Mouse (Mus musculus) frontal cortex, adult (tissue): ENCODE results near the gene Dcdc2b.

ENCODE experiments used
- ATAC-seq: cut with Nextera tagmentation; 2 replicates; pipeline ENCODE4 v1.9.2; 2017; ENCODE audit warnings: mild to moderate bottlenecking, moderate library complexity, mixed read lengths; ENCODE audit not compliant: low TSS enrichment

Gene Dcdc2b

GRCm38 (mm10) chr4:129621283-129621841 is 7.3 kb upstream of the Dcdc2b start:
- no peak for ATAC-seq

- no peak for ATAC-seq
These were observed 6.6 kb upstream of the Dcdc2b start for GRCm38 (mm10) chr4:129620419-129621282.

GRCm38 (mm10) chr4:129618786-129619691 is 5.0 kb upstream of the Dcdc2b start, which contains the start of gene Iqcc:
Gene Iqcc, minus strand, starts transcription at chr4:129619099.
- ATAC-seq, result peak; percentile 83

GRCm38 (mm10) chr4:129618031-129618430 is 4.0 kb upstream of the Dcdc2b start:
- ATAC-seq, result no peak

GRCm38 (mm10) chr4:129617121-129617641 is 3.1 kb upstream of the Dcdc2b start:
- no peak for ATAC-seq

GRCm38 (mm10) chr4:129616631-129617030 is 2.6 kb upstream of the Dcdc2b start:
- no peak for ATAC-seq

GRCm38 (mm10) chr4:129615801-129616290 is 1.8 kb upstream of the Dcdc2b start:
- peak; percentile 22; the same call in 1 of the 2 replicates for ATAC-seq

GRCm38 (mm10) chr4:129610472-129610871 is 3.6 kb downstream of the Dcdc2b start:
- ATAC-seq, result no peak

- no peak for ATAC-seq
These were observed 4.0 kb downstream of the Dcdc2b start for GRCm38 (mm10) chr4:129610026-129610425.

- ATAC-seq, result peak; percentile 13
These were observed 4.9 kb downstream of the Dcdc2b start for GRCm38 (mm10) chr4:129609139-129609631.

- peak; percentile 83 for ATAC-seq
These were observed 5.5 kb downstream of the Dcdc2b start for GRCm38 (mm10) chr4:129608426-129609025.

- peak; percentile 98 for ATAC-seq
These were observed 13.6 kb downstream of the Dcdc2b start, which contains the start of the genes Eif3i and Tmem234 for GRCm38 (mm10) chr4:129600233-129601158. Gene Eif3i, minus strand, starts transcription at chr4:129600648. Gene Tmem234, plus strand, starts transcription at chr4:129600668.

GRCm38 (mm10) chr4:129588865-129589264 is 25.2 kb downstream of the Dcdc2b start:
- no peak for ATAC-seq

- no peak for ATAC-seq
These were observed 27.1 kb downstream of the Dcdc2b start for GRCm38 (mm10) chr4:129586943-129587342.

GRCm38 (mm10) chr4:129585773-129586172 is 28.3 kb downstream of the Dcdc2b start:
- no peak for ATAC-seq

- peak; percentile 80 for ATAC-seq
These were observed 29.0 kb downstream of the Dcdc2b start for GRCm38 (mm10) chr4:129584884-129585608.

- ATAC-seq, result no peak
These were observed 29.7 kb downstream of the Dcdc2b start for GRCm38 (mm10) chr4:129584370-129584769.

- no peak for ATAC-seq
These were observed 31.8 kb downstream of the Dcdc2b start for GRCm38 (mm10) chr4:129582251-129582650.

- no peak for ATAC-seq
These were observed 33.7 kb downstream of the Dcdc2b start for GRCm38 (mm10) chr4:129580347-129580746.
